Mouse (Mus musculus) megakaryocyte, embryonic 14.5 days (primary cell): Measurements from ENCODE around the gene Zmym2.

ENCODE experiments used
- FLI1 ChIP-seq: IDR thresholded peaks from 2 replicates; pipeline ENCODE4 v1.6.1; 2012; ENCODE audit warnings: low read length, inconsistent platforms, mixed read lengths
- GATA1 ChIP-seq: IDR thresholded peaks from 3 replicates; pipeline ENCODE4 v1.6.1; 2012; ENCODE audit warnings: mixed read lengths, low read length, inconsistent platforms, borderline replicate concordance

DNA sequence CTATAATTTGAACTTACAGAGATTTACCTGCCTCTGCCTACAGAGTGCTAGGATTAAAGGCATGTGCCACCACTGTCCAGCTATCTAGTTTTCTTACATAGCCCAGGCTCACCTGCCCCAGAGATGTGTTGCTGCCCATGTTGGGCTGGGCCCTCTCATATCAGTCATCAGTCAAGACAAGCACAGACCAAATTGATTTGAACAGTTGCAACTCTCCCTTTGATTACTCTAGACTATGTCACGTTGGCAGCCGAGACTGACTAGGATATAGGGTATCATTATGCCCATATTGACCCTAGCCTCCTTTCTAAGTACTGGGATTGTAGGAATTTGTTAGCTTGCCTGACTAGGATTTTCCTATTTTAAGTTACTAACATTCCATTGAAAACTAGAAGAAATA is 8.0 kb downstream of the Zmym2 start:
- TF ChIP-seq GATA1 (no peak), FLI1 (no peak)
